Mouse (Mus musculus) hematopoietic stem cell, adult 5-6 weeks (primary cell): ENCODE data around the gene Zscan12. TPM values are rescaled to one million over a fixed set of nuclear protein-coding genes. Genes with fewer than 3 reads are reported as not detected.

Experiments used
- total RNA-seq: library from RNA; stranded (forward); fragments of 172-1452, 232-1000 nt; gene quantifications from 2 replicates; pipeline ENCODE4 v1.2.3, GENCODE M21; 2017

Zscan12 gene
- total RNA-seq, 1 experiment from 2014 or later: 10.2 TPM

Other genes with a start within 250 kb of the Zscan12 start
- gene Olfr263, start 233.2 kb upstream of the Zscan12 start, total RNA-seq: not detected in 2 replicates
- gene Olfr1368, start 217.0 kb upstream of the Zscan12 start, total RNA-seq: not detected in 2 replicates
- gene Trim27, start 183.4 kb upstream of the Zscan12 start, total RNA-seq: 150 and 162 TPM in 2 replicates
- gene Gpx5, start 70.1 kb upstream of the Zscan12 start, total RNA-seq: not detected in 2 replicates
- gene Gpx6, start 50.7 kb upstream of the Zscan12 start, total RNA-seq: not detected in 2 replicates
- gene Olfr1367, start 15.9 kb upstream of the Zscan12 start, total RNA-seq: not detected in 2 replicates
- gene Zkscan3, start 39.9 kb downstream of the Zscan12 start, total RNA-seq: 41.1 and 49.8 TPM in 2 replicates
- gene Pgbd1, start 78.2 kb downstream of the Zscan12 start, total RNA-seq: 0.88 and 2.2 TPM in 2 replicates
- 38.0 and 39.3 TPM in 2 replicates for gene Zscan26, start 90.9 kb downstream of the Zscan12 start, total RNA-seq
- 1.7 TPM in 1 of 2 replicates, not detected in the other for gene Nkapl, start 105.7 kb downstream of the Zscan12 start, total RNA-seq
- gene Zkscan4, start 116.1 kb downstream of the Zscan12 start, total RNA-seq: 1.4 and 1.6 TPM in 2 replicates
- gene Gm10065, start 116.6 kb downstream of the Zscan12 start, total RNA-seq: not detected in 2 replicates
- 0.19 and 0.25 TPM in 2 replicates for gene AK157302, start 132.4 kb downstream of the Zscan12 start, total RNA-seq
- 2.6 and 6.6 TPM in 2 replicates for gene Gm11273, start 138.6 kb downstream of the Zscan12 start, total RNA-seq
- gene Zkscan8, start 168.3 kb downstream of the Zscan12 start, total RNA-seq: 18.2 and 21.3 TPM in 2 replicates
- not detected in 2 replicates for gene Olfr1366, start 180.0 kb downstream of the Zscan12 start, total RNA-seq
- not detected in 2 replicates for gene Olfr1535, start 197.1 kb downstream of the Zscan12 start, total RNA-seq
- gene Olfr1364, start 218.9 kb downstream of the Zscan12 start, total RNA-seq: not detected in 2 replicates